Mouse (Mus musculus) layer of hippocampus, postnatal 14 days (tissue): ENCODE measurements around the gene Aloxe3. TPM values are rescaled to one million over a fixed set of nuclear protein-coding genes. Genes with fewer than 3 reads are reported as not detected.

Experiments used
- DNase-seq, 2 experiments: peaks; one replicate each; pipeline ENCODE4 v3.0.0; 2021 to 2022; ENCODE audit warnings: low spot score in 2 of 2, mixed read lengths in 1 of 2
- total RNA-seq, 2 experiments: library from RNA; stranded (reverse); gene quantifications; 2 replicates each; pipeline ENCODE4 v1.2.3; 2021

Gene Aloxe3
- total RNA-seq, 2 experiments from 2014 or later, result 2.9 to 5.7 TPM

- DNase-seq, result no peak
These were observed 18.0 kb upstream of the Aloxe3 start for GRCm38 (mm10) chr11:69107676-69108075.

GRCm38 (mm10) chr11:69108223-69108622 lies 17.5 kb upstream of the Aloxe3 start:
- no peak for DNase-seq

GRCm38 (mm10) chr11:69109032-69109900 lies 16.4 kb upstream of the Aloxe3 start:
- no peak for DNase-seq

- peak; percentile 93 to 95 for DNase-seq
These were observed 15.2 kb upstream of the Aloxe3 start for GRCm38 (mm10) chr11:69110319-69111046.

GRCm38 (mm10) chr11:69111051-69111810 lies 14.5 kb upstream of the Aloxe3 start:
- DNase-seq, result no peak

- no peak for DNase-seq
These were observed 13.8 kb upstream of the Aloxe3 start for GRCm38 (mm10) chr11:69111865-69112264.

- no peak for DNase-seq
These were observed 11.7 kb upstream of the Aloxe3 start for GRCm38 (mm10) chr11:69114018-69114417.

GRCm38 (mm10) chr11:69114621-69115020 lies 11.1 kb upstream of the Aloxe3 start:
- no peak for DNase-seq

GRCm38 (mm10) chr11:69116843-69117242 lies 8.9 kb upstream of the Aloxe3 start:
- DNase-seq, result no peak

- peak; percentile 53 to 59 for DNase-seq
These were observed 7.7 kb upstream of the Aloxe3 start for GRCm38 (mm10) chr11:69117737-69118695.

GRCm38 (mm10) chr11:69118765-69119164 lies 6.9 kb upstream of the Aloxe3 start:
- DNase-seq, result peak; percentile 87 to 94

- no peak for DNase-seq
These were observed 6.1 kb upstream of the Aloxe3 start for GRCm38 (mm10) chr11:69119446-69120155.

GRCm38 (mm10) chr11:69120221-69121000 lies 5.3 kb upstream of the Aloxe3 start, which contains the start of gene Hes7:
TSS of gene Hes7 (plus strand) at chr11:69120404.
- no peak for DNase-seq

GRCm38 (mm10) chr11:69121001-69121740 lies 4.5 kb upstream of the Aloxe3 start:
- no peak for DNase-seq

- no peak for DNase-seq
These were observed 3.9 kb upstream of the Aloxe3 start for GRCm38 (mm10) chr11:69121741-69122335.

GRCm38 (mm10) chr11:69122336-69122951 lies 3.3 kb upstream of the Aloxe3 start, which contains the start of gene 9130213A22Rik:
TSS of gene 9130213A22Rik (minus strand) at chr11:69122589.
- peak; percentile 90 to 92 for DNase-seq

GRCm38 (mm10) chr11:69123056-69123692 lies 2.5 kb upstream of the Aloxe3 start:
- DNase-seq, result peak; percentile 96 to 97
